Comparison of ENCODE assay signal across 24 mouse cellular contexts in the genomic region with DNA sequence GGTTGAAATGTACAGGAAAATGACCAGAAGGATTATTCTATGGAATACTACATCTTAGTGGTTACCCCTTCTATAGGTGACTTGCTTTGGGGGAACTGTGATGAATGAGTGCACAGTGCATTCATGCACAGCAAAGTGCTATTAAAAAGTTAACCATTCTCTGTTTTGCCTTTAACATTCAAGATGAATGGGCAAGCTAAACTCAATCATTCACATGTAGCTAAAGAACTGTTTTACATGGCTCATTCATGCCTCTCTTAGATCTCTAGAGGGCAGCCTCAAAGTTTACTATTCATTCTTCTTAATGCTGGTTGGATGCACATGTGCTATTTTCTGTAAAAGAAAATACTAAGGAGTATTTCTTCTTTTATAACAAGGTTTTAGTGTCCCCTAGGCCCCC.
"Had no signal": no experiment of that assay in that cellular context is flagged by ENCODE, and none has a peak within 500 bp of the region (broad histone marks: within the 10 kb centered on the region; RNA-seq: fewer than 3 reads in every experiment).

No protein-coding gene starts in this region.

- H3K4me1 ChIP-seq: intestine, embryonic 15.5 days; limb, embryonic 15.5 days; liver, embryonic 12.5 days had no signal

- H3K27me3 ChIP-seq: heart, embryonic 12.5 days had no signal

- H3K9ac ChIP-seq: heart, embryonic 12.5 days; hindbrain, embryonic 12.5 days; hindbrain, embryonic 14.5 days; intestine, embryonic 15.5 days; limb, embryonic 15.5 days; liver, embryonic 12.5 days; liver, embryonic 14.5 days had no signal

- DNase-seq: gastrocnemius, adult 2 months; gastrocnemius, postnatal 10 days; gastrocnemius, postnatal 25 days; heart, adult 18-20 months; heart, postnatal 10 days; heart, postnatal 4 days; kidney, adult 18-20 months; kidney, adult 8-10 months; kidney, postnatal 14 days; layer of hippocampus, adult 9-11 months; lung, adult 18-20 months had no signal

- ATAC-seq: hindbrain, embryonic 16.5 days; inflammation-experienced regulatory T-cells, adult 6 months; intestine, embryonic 15.5 days; intestine, postnatal 0 days; liver, embryonic 12.5 days had no signal

- H3K4me3 ChIP-seq: gastrocnemius, adult 2 months; heart, embryonic 10.5 days; heart, embryonic 12.5 days; hindbrain, embryonic 10.5 days; hindbrain, embryonic 12.5 days; intestine, embryonic 15.5 days; left cerebral cortex, adult 2 months; limb, embryonic 15.5 days; liver, embryonic 12.5 days had no signal

- H3K27ac ChIP-seq: gastrocnemius, adult 2 months; heart, embryonic 10.5 days; hindbrain, embryonic 10.5 days; hindbrain, embryonic 12.5 days; hindbrain, embryonic 14.5 days; intestine, embryonic 15.5 days; left cerebral cortex, adult 2 months; limb, embryonic 15.5 days; liver, embryonic 12.5 days; liver, embryonic 14.5 days had no signal

- H3K36me3 ChIP-seq: heart, embryonic 10.5 days; heart, embryonic 12.5 days; hindbrain, embryonic 10.5 days; hindbrain, embryonic 12.5 days; intestine, embryonic 15.5 days; limb, embryonic 15.5 days; liver, embryonic 12.5 days had no signal

- H3K4me2 ChIP-seq: heart, embryonic 12.5 days; hindbrain, embryonic 12.5 days; hindbrain, embryonic 14.5 days; intestine, embryonic 15.5 days; limb, embryonic 15.5 days; liver, embryonic 12.5 days had no signal

- H3K9me3 ChIP-seq: heart, embryonic 10.5 days; heart, embryonic 12.5 days; hindbrain, embryonic 10.5 days; hindbrain, embryonic 12.5 days; intestine, embryonic 15.5 days; limb, embryonic 15.5 days; liver, embryonic 12.5 days had no signal
